Mouse (Mus musculus) lung, embryonic 16.5 days (tissue): ENCODE measurements around the gene Stard8. TPM values are rescaled to one million over a fixed set of nuclear protein-coding genes. Genes with fewer than 3 reads are reported as not detected.

Experiments used
- ATAC-seq: fragments of 200-750 bp; cut with Nextera tagmentation; 2 replicates; pipeline ENCODE4 v1.8.0; 2017; ENCODE audit warnings: low read depth, mild to moderate bottlenecking, moderate library complexity
- H3K27ac ChIP-seq: fragments of 300-500 bp; sonication (generic); 2 replicates; pipeline ENCODE4 v1.5.1; 2014; ENCODE audit warnings: mild to moderate bottlenecking, control low read depth, low read length
- H3K27me3 ChIP-seq: fragments of 300-500 bp; sonication (generic); 2 replicates; pipeline ENCODE4 v1.6.1; 2014; ENCODE audit warnings: low read depth, low read length, mixed read lengths; ENCODE audit not compliant: control insufficient read depth, insufficient read depth
- H3K36me3 ChIP-seq: fragments of 300-500 bp; sonication (generic); 2 replicates; pipeline ENCODE4 v1.6.1; 2014; ENCODE audit warnings: low read length; ENCODE audit not compliant: control insufficient read depth, insufficient read depth
- H3K4me1 ChIP-seq: fragments of 300-500 bp; sonication (generic); replicated peaks from 2 replicates; pipeline ENCODE4 v1.6.1; 2014; ENCODE audit warnings: low read length, mixed read lengths; ENCODE audit not compliant: control insufficient read depth, insufficient read depth
- H3K4me2 ChIP-seq: fragments of 300-500 bp; sonication (generic); 2 replicates; pipeline ENCODE4 v1.6.1; 2014; ENCODE audit warnings: low read depth, low read length, control low read depth
- H3K4me3 ChIP-seq: fragments of 300-500 bp; sonication (generic); 2 replicates; pipeline ENCODE4 v1.5.1; 2014; ENCODE audit warnings: mild to moderate bottlenecking, low read length, control low read depth
- H3K9ac ChIP-seq: fragments of 300-500 bp; sonication (generic); 2 replicates; pipeline ENCODE4 v1.6.1; 2014; ENCODE audit warnings: low read length, control low read depth
- H3K9me3 ChIP-seq: fragments of 300-500 bp; sonication (generic); 2 replicates; pipeline ENCODE4 v1.6.1; 2016; ENCODE audit warnings: low read length; ENCODE audit not compliant: control insufficient read depth
- WGBS: fragments of 180-500 bp; shearing (Covaris S2); extraction: QIAGEN DNeasy Blood & Tissue Kit; methylation state at CpG from one replicate; pipeline ENCODE4 v1.1.7; 2014; 5-methylcytosine and 5-hydroxymethylcytosine counted together
- polyA plus RNA-seq: library from polyadenylated mRNA; unstranded; fragments of >200 nt; fragmentation: Nextera tagmentation; extraction: Ambion mirVana; gene quantifications from 2 replicates; pipeline ENCODE4 v1.2.1, GENCODE M21; 2015

Stard8 gene
- polyA plus RNA-seq, 1 experiment from 2014 or later = 19.2 TPM

DNA sequence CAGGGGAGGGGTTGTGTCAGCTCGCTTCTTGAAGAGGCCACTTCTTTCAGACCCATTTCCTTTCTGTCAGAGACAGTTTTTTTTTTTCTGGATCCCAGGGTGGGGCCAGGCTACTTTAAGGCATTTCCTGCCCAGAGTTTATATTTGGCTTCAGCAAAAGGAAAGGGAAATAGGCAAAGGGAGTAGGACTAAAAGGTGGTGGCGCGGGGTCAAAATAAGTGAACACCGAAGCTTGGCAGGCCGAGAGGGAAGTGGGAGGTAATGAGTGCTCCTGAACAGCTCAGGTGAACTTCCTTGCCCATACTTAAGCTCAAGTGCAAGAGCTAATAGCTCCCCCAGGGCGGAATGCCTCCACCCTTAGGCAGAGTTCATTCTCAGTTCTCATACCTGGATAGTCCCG is 49.2 kb downstream of the Stard8 start:
- H3K27ac ChIP-seq = peak overlapping the region; percentile 67
- no peak overlapping the region for H3K4me2 ChIP-seq
- peak; percentile 62 for ATAC-seq
- no peak overlapping the region for H3K9ac ChIP-seq
- H3K9me3 ChIP-seq = no peaks in the 10 kb centered on the region
- WGBS = 43% methylated on average over 7 of the region's 7 CpGs
- H3K27me3 ChIP-seq = no peaks in the 10 kb centered on the region; the same call in 1 of the 2 replicates
- H3K4me1 ChIP-seq = peaks cover 30% of the 10 kb centered on the region
- H3K4me3 ChIP-seq = no peak overlapping the region
- H3K36me3 ChIP-seq = 0 out of 2 replicates have a peak, but pooled peaks cover 2% of the 10 kb centered on the region

DNA sequence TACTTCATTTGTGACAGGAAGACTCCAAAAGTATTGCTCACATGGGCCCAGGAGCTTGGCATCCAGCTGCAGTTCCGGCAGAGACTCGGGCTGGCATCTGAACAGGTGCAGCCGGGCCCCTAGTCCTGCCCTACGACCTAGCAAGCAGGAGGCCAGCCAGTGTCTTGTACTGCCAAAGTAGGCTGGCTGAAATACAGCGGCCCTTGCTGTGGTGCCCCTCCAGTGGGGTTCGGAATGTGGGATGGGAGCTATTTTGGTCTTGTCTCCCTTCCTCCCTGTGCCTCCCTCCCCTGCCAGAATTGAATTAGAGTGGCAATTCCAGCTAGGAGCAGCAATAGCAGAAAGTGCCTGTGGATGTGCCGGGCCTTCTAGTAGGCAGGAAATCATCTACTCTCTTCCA is 51.5 kb downstream of the Stard8 start:
- ATAC-seq = no peak
- H3K4me3 ChIP-seq = no peak overlapping the region
- H3K27ac ChIP-seq = no peak overlapping the region; the same call in 1 of the 2 replicates
- WGBS = 57% methylated on average over 7 of the region's 7 CpGs
- no peak overlapping the region for H3K9ac ChIP-seq
- H3K27me3 ChIP-seq = no peaks in the 10 kb centered on the region; the same call in 1 of the 2 replicates
- H3K9me3 ChIP-seq = no peaks in the 10 kb centered on the region
- H3K4me2 ChIP-seq = no peak overlapping the region
- H3K4me1 ChIP-seq = peaks cover 27% of the 10 kb centered on the region
- 0 out of 2 replicates have a peak, but pooled peaks cover 2% of the 10 kb centered on the region for H3K36me3 ChIP-seq

DNA sequence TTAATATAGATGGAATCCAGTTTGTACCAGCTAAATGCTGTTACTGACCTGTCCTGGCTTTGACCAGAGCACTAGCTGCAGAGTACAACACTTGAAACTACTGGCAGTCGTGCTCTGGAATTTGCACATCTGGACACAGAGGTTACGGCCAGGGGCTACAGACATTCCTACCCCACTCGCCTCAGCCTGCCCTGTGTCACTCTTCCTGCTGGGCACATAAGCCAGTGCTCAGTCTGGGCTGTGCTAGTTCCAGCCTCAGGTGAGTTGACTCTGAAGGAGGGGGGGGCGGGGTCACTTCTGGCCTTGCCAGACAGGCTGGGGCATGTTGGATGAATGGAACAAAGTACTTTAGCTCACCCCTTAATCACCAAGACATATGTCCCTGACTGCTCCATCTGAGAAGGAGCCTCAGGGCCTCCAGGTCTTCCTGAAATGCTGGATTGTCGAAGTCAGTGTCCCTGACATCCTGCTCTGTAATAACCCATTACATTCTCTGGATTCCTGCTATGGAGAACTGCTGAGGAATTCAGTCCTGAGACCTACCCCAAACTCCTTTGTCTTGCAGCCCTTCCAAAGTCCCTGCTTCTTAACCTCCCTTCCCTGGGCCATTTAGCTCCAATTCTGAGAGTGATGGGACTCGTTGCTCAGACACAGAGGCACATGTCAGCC is 54.9 kb downstream of the Stard8 start:
- no peak overlapping the region for H3K27ac ChIP-seq
- H3K4me3 ChIP-seq = no peak overlapping the region
- no peaks in the 10 kb centered on the region for H3K9me3 ChIP-seq
- H3K27me3 ChIP-seq = no peaks in the 10 kb centered on the region; the same call in 1 of the 2 replicates
- WGBS = 53% methylated on average over 6 of the region's 6 CpGs
- 0 out of 2 replicates have a peak, but pooled peaks cover 2% of the 10 kb centered on the region for H3K36me3 ChIP-seq
- no peak overlapping the region for H3K9ac ChIP-seq
- no peak overlapping the region for H3K4me2 ChIP-seq
- ATAC-seq = peak; percentile 38; the same call in 1 of the 2 replicates
- peaks cover 7% of the 10 kb centered on the region; the same call in 1 of the 2 replicates for H3K4me1 ChIP-seq

DNA sequence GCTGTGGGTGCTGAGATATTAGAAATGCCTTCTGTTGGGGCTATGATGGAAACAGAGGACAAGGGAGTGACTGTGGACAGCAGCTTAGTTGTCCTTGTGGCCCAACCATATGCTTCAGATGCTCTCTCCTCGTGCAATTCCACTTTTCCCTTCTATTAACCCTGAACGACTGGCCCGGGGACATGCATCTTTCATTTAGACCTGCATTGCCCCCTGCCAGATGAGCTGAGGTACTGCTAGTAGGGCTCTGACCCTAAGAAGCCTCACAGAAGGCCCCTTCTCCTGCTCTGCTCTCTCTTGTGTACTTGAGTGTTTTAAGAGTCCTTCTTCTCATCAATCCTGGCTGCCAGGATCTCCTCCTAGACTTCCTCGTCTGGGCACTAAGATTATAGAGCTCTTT is 56.1 kb downstream of the Stard8 start:
- Histone ChIP-seq H3K9me3 (no peaks in the 10 kb centered on the region), H3K9ac (no peak overlapping the region), H3K4me2 (no peak overlapping the region), H3K4me3 (no peak overlapping the region), H3K36me3 (0 out of 2 replicates have a peak, but pooled peaks cover 2% of the 10 kb centered on the region), H3K4me1 (peaks cover 4% of the 10 kb centered on the region; the same call in 1 of the 2 replicates), H3K27me3 (no peaks in the 10 kb centered on the region), H3K27ac (no peak overlapping the region)
- 29% methylated on average over 4 of the region's 4 CpGs for WGBS
- peak; percentile 41; the same call in 1 of the 2 replicates for ATAC-seq

DNA sequence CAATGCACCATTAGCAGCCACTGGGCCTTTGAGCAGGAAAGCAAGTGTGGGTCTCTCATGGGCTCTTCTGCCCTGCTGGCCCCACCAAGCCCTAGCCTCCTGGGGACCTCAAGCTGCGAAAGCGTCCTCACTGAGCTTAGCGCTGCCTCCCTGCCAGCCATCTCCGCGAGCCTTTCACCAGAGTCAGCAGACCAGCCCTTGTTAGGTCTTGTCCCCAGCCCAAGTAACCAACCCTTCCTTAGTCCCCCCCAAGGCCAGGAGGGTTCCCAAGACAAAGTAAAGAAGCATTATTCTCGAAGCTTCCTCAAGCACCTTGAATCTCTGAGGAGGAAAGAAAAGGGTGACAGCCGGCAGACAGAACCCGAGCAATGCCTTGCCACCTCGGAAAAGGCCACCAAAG is 62.5 kb downstream of the Stard8 start:
- 0 out of 2 replicates have a peak, but pooled peaks cover 2% of the 10 kb centered on the region for H3K36me3 ChIP-seq
- no peaks in the 10 kb centered on the region for H3K4me1 ChIP-seq
- ATAC-seq = no peak
- no peak overlapping the region for H3K9ac ChIP-seq
- no peak overlapping the region for H3K4me2 ChIP-seq
- no peak overlapping the region for H3K27ac ChIP-seq
- 89% methylated on average over 9 of the region's 9 CpGs for WGBS
- no peaks in the 10 kb centered on the region for H3K9me3 ChIP-seq
- peaks cover 3% of the 10 kb centered on the region; the same call in 1 of the 2 replicates for H3K27me3 ChIP-seq
- no peak overlapping the region for H3K4me3 ChIP-seq

DNA sequence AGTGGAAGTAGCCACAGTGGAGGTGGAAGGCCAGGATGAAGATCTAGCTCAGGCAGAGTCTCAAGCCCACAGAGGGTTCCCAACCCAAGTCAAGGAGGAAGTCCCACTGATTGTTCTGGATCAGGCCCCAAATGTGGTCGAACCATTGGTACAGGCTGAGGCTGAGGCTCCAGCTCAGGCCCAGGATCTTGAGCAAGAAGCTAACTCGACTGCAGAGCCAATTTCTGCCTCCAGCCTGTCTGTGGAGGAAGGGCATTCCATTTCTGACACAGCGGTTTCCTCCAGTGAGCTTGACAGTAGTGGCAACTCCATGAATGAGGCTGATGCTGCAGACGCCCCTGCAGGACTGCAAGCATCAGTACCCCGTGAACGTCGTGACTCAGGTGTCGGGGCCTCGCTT is 63.5 kb downstream of the Stard8 start:
- ATAC-seq = no peak
- WGBS = 73% methylated on average over 9 of the region's 9 CpGs

DNA sequence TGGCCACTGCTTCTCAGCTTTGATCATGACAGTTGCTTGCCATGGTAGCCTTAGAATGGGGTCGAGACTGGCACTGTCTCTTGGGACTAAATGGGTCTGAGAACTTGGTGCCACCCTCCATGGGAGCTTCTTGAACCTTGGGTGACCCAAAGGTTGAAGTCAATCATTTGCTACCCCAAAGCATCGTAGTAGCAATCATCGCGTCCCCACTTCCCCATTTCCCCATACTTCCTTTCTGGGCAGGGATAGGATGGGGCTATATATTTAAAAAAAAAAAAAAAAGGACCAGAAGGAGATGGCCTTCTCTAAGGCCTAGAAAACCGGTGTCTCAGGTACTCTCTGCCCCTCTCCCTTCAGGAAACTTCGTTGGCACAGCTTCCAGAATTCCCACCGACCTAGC is 64.2 kb downstream of the Stard8 start:
- Histone ChIP-seq H3K36me3 (0 out of 2 replicates have a peak, but pooled peaks cover 2% of the 10 kb centered on the region), H3K27ac (no peak overlapping the region), H3K27me3 (peaks cover 3% of the 10 kb centered on the region; the same call in 1 of the 2 replicates), H3K9me3 (no peaks in the 10 kb centered on the region), H3K4me2 (no peak overlapping the region), H3K4me1 (no peaks in the 10 kb centered on the region), H3K9ac (no peak overlapping the region), H3K4me3 (no peak overlapping the region)
- 65% methylated on average over 7 of the region's 7 CpGs for WGBS
- ATAC-seq = no peak; the same call in 1 of the 2 replicates

More for the DNA sequence above, 63.5 kb downstream of the Stard8 start:
- Histone ChIP-seq H3K9ac (no peak overlapping the region), H3K27me3 (peaks cover 3% of the 10 kb centered on the region; the same call in 1 of the 2 replicates), H3K4me1 (no peaks in the 10 kb centered on the region), H3K36me3 (0 out of 2 replicates have a peak, but pooled peaks cover 2% of the 10 kb centered on the region), H3K4me3 (no peak overlapping the region), H3K9me3 (no peaks in the 10 kb centered on the region), H3K4me2 (no peak overlapping the region), H3K27ac (no peak overlapping the region)

DNA sequence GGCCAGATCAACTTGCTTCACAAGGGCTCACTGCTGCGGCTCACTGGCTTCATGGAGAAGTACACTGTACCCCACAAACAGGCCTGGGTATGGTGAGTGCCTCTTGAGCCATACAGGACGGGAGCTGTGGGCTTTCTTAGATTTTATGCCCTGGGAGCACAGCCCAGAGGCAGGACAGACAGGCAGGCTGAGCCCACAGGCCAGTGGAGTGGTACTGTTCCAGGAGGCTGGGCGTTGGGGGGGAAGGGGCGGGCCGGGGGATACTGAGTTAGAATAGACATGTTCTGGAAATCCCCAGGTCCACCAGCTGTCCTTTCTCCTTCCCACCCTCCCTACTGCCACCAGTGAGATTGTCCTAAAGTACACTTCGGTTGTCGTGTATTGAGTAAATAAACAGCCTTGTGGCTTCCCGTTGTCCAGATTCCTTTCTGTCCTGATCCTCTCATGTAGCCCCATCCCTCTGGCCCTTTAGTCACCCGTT is 64.7 kb downstream of the Stard8 start:
- peaks cover 3% of the 10 kb centered on the region; the same call in 1 of the 2 replicates for H3K27me3 ChIP-seq
- no peaks in the 10 kb centered on the region for H3K9me3 ChIP-seq
- no peak overlapping the region for H3K9ac ChIP-seq
- 0 out of 2 replicates have a peak, but pooled peaks cover 4% of the 10 kb centered on the region for H3K36me3 ChIP-seq
- ATAC-seq = peak; percentile 93
- no peaks in the 10 kb centered on the region for H3K4me1 ChIP-seq
- H3K4me3 ChIP-seq = no peak overlapping the region
- WGBS = 54% methylated on average over 6 of the region's 9 CpGs
- no peak overlapping the region for H3K4me2 ChIP-seq
- H3K27ac ChIP-seq = peak overlapping the region; percentile 41; the same call in 1 of the 2 replicates

DNA sequence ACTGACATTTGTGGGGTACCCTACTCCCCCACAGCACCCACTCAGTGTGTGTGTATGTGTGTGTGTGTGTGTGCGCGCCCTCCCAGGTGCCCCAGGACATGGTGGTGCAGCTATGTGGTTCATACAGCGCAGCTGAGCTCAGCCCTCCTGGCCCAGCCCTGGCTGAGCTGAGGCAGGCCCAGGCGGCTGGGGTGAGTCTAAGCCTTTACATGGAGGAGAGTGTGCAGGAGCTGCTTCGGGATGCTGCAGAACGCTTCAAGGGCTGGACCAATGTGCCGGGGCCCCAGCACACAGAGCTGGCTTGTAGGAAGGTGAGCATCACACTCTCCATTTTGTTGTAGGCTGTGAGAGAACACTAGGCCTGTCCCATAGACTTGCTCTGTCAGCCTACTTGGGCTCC is 68.1 kb downstream of the Stard8 start:
- Histone ChIP-seq H3K9me3 (no peaks in the 10 kb centered on the region), H3K36me3 (0 out of 2 replicates have a peak, but pooled peaks cover 4% of the 10 kb centered on the region), H3K4me3 (no peak overlapping the region), H3K4me1 (no peaks in the 10 kb centered on the region), H3K27ac (no peak overlapping the region), H3K27me3 (peaks cover 3% of the 10 kb centered on the region; the same call in 1 of the 2 replicates), H3K4me2 (no peak overlapping the region), H3K9ac (no peak overlapping the region)
- ATAC-seq = no peak
- WGBS = 92% methylated on average over 7 of the region's 7 CpGs
